Mouse (Mus musculus): ENCODE measurements around the gene Hdac4.
A peak's percentile ranks its signal among the peaks of the same experiment; 100 is the strongest.

Hdac4 gene

GRCm38 (mm10) chr1:91959891-91960290, 235.6 kb downstream of the Hdac4 start:
- DNase-seq = peak; percentile 53

GRCm38 (mm10) chr1:91959044-91959443, 236.5 kb downstream of the Hdac4 start:
- no peak for DNase-seq

GRCm38 (mm10) chr1:91956229-91956628, 239.3 kb downstream of the Hdac4 start:
- DNase-seq = no peak

GRCm38 (mm10) chr1:91954954-91955353, 240.5 kb downstream of the Hdac4 start:
- no peak for DNase-seq

- DNase-seq = no peak
Measured at GRCm38 (mm10) chr1:91952912-91953311, 242.6 kb downstream of the Hdac4 start.

GRCm38 (mm10) chr1:91947441-91947840, 248.1 kb downstream of the Hdac4 start:
- no peak for DNase-seq

- DNase-seq = no peak
Measured at GRCm38 (mm10) chr1:91942583-91942982, 252.9 kb downstream of the Hdac4 start.

- peak; percentile 27 for DNase-seq
Measured at GRCm38 (mm10) chr1:91942031-91942430, 253.5 kb downstream of the Hdac4 start.

- no peak for DNase-seq
Measured at GRCm38 (mm10) chr1:91941094-91941493, 254.4 kb downstream of the Hdac4 start.

- DNase-seq = no peak
Measured at GRCm38 (mm10) chr1:91935171-91935570, 260.3 kb downstream of the Hdac4 start.

GRCm38 (mm10) chr1:91933681-91934080, 261.8 kb downstream of the Hdac4 start:
- peak; percentile 62 for DNase-seq

GRCm38 (mm10) chr1:91932221-91932620, 263.3 kb downstream of the Hdac4 start:
- DNase-seq = no peak

- no peak for DNase-seq
Measured at GRCm38 (mm10) chr1:91931786-91932185, 263.7 kb downstream of the Hdac4 start.

GRCm38 (mm10) chr1:91931196-91931595, 264.3 kb downstream of the Hdac4 start:
- no peak for DNase-seq

- peak; percentile 70 for DNase-seq
Measured at GRCm38 (mm10) chr1:91929051-91929450, 266.4 kb downstream of the Hdac4 start.

GRCm38 (mm10) chr1:91927536-91928315, 267.8 kb downstream of the Hdac4 start:
- peak; percentile 32 for DNase-seq

- DNase-seq = no peak
Measured at GRCm38 (mm10) chr1:91923567-91923966, 271.9 kb downstream of the Hdac4 start.

- DNase-seq = no peak
Measured at GRCm38 (mm10) chr1:91922235-91923152, 273.0 kb downstream of the Hdac4 start.

- DNase-seq = no peak
Measured at GRCm38 (mm10) chr1:91921702-91922101, 273.8 kb downstream of the Hdac4 start.

- no peak for DNase-seq
Measured at GRCm38 (mm10) chr1:91921279-91921678, 274.2 kb downstream of the Hdac4 start.

- DNase-seq = no peak
Measured at GRCm38 (mm10) chr1:91920038-91920589, 275.4 kb downstream of the Hdac4 start.

GRCm38 (mm10) chr1:91918257-91918800, 277.2 kb downstream of the Hdac4 start:
- DNase-seq = no peak

- no peak for DNase-seq
Measured at GRCm38 (mm10) chr1:91917596-91917995, 277.9 kb downstream of the Hdac4 start.

Measured in lung, postnatal 36 days (tissue).